Mouse (Mus musculus): ENCODE data around the gene Gm42674. TPM values are rescaled to one million over a fixed set of nuclear protein-coding genes. Genes with fewer than 3 reads are reported as not detected.
A peak's percentile ranks its signal among the peaks of the same experiment; 100 is the strongest.

Gm42674 gene
- polyA plus RNA-seq, 1 experiment = not detected

GRCm38 (mm10) chr3:90644220-90644619, 42.5 kb downstream of the Gm42674 start:
- H3K27me3 ChIP-seq (ENCODE audit: control insufficient read depth, insufficient read depth, low read length, poor library complexity, severe bottlenecking) = no peaks in the 10 kb centered on the region

DNA sequence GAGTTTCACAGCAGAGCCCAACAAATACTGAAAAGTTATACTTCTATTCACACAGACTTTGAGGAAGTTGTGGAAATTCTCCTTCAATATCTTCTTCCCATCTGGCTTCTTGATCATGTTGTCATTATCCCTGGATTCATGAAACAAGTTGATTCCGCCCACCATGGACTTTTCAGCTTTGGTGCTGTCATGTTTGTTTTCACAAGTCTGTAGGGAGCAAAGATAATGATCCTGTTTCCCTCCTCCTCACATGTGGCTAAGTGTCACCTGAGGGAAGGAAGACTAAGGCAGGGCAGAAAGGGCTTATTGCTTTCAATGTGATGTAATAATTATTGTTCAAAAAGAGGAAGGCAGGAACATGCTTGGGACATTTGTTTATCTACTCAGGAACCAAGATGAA, 45.6 kb downstream of the Gm42674 start:
- H3K4me1 ChIP-seq (ENCODE audit: control insufficient read depth, insufficient read depth, low read length) = no peaks in the 10 kb centered on the region
- TF ChIP-seq POLR2A (IDR thresholded peaks at IDR 0.05; ENCODE audit: insufficient read depth, low read length) = no peak
- TF ChIP-seq EP300 (IDR thresholded peaks at IDR 0.05; ENCODE audit: insufficient read depth, low read depth, low read length) = no peak
- TF ChIP-seq CTCF (IDR thresholded peaks at IDR 0.05; ENCODE audit: low read depth, low read length) = no peak
- no peaks in the 10 kb centered on the region for H3K36me3 ChIP-seq (ENCODE audit: control insufficient read depth, insufficient read depth, low read length, poor library complexity, severe bottlenecking)
- no peak overlapping the region for H3K4me3 ChIP-seq (ENCODE audit: low read depth, low read length)
- no peak overlapping the region for H3K9ac ChIP-seq (ENCODE audit: low read depth, poor library complexity, severe bottlenecking)
- H3K27ac ChIP-seq (ENCODE audit: insufficient read depth, low read length) = no peak overlapping the region
- no peaks in the 10 kb centered on the region for H3K27me3 ChIP-seq (ENCODE audit: control insufficient read depth, insufficient read depth, low read length, poor library complexity, severe bottlenecking)
- H3K9me3 ChIP-seq (replicated peaks; ENCODE audit: control insufficient read depth, insufficient read depth, low read length, poor library complexity, severe bottlenecking) = no peaks in the 10 kb centered on the region

More at GRCm38 (mm10) chr3:90644220-90644619, 42.5 kb downstream of the Gm42674 start:
- H3K9me3 ChIP-seq (replicated peaks; ENCODE audit: control insufficient read depth, insufficient read depth, low read length, poor library complexity, severe bottlenecking) = no peaks in the 10 kb centered on the region
- no peak overlapping the region for H3K27ac ChIP-seq (ENCODE audit: insufficient read depth, low read length)
- TF ChIP-seq CTCF (IDR thresholded peaks at IDR 0.05; ENCODE audit: low read depth, low read length) = peak; percentile 73
- TF ChIP-seq POLR2A (IDR thresholded peaks at IDR 0.05; ENCODE audit: insufficient read depth, low read length) = no peak
- TF ChIP-seq EP300 (IDR thresholded peaks at IDR 0.05; ENCODE audit: insufficient read depth, low read depth, low read length) = no peak
- no peaks in the 10 kb centered on the region for H3K4me1 ChIP-seq (ENCODE audit: control insufficient read depth, insufficient read depth, low read length)
- H3K4me3 ChIP-seq (ENCODE audit: low read depth, low read length) = no peak overlapping the region
- no peak overlapping the region for H3K9ac ChIP-seq (ENCODE audit: low read depth, poor library complexity, severe bottlenecking)
- no peaks in the 10 kb centered on the region for H3K36me3 ChIP-seq (ENCODE audit: control insufficient read depth, insufficient read depth, low read length, poor library complexity, severe bottlenecking)

DNA sequence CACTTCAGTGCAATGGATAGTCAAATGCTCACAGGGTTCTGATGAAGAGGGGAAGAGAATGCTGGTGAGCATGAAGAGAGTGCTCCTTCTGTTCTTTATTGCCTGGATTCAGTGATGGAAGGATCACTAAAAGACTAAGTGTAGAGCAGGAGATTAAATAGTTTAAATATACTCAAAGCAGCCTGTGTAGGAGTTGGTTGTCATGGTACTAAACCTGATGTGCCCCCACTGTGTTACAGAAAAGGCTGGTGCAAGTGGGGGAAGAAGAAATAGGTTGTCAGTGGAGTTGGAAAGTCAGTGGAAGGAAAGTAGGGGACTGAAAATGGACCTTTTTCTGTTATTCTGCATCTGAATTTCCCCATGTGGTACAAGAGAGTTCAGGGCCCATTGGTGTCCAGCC, 47.3 kb downstream of the Gm42674 start:
- no peaks in the 10 kb centered on the region for H3K9me3 ChIP-seq (replicated peaks; ENCODE audit: control insufficient read depth, insufficient read depth, low read length, poor library complexity, severe bottlenecking)
- H3K9ac ChIP-seq (ENCODE audit: low read depth, poor library complexity, severe bottlenecking) = no peak overlapping the region
- H3K36me3 ChIP-seq (ENCODE audit: control insufficient read depth, insufficient read depth, low read length, poor library complexity, severe bottlenecking) = no peaks in the 10 kb centered on the region
- no peak overlapping the region for H3K4me3 ChIP-seq (ENCODE audit: low read depth, low read length)
- H3K27ac ChIP-seq (ENCODE audit: insufficient read depth, low read length) = no peak overlapping the region
- H3K4me1 ChIP-seq (ENCODE audit: control insufficient read depth, insufficient read depth, low read length) = no peaks in the 10 kb centered on the region
- H3K27me3 ChIP-seq (ENCODE audit: control insufficient read depth, insufficient read depth, low read length, poor library complexity, severe bottlenecking) = no peaks in the 10 kb centered on the region
- TF ChIP-seq CTCF (IDR thresholded peaks at IDR 0.05; ENCODE audit: low read depth, low read length) (no peak), EP300 (IDR thresholded peaks at IDR 0.05; ENCODE audit: insufficient read depth, low read depth, low read length) (no peak), POLR2A (IDR thresholded peaks at IDR 0.05; ENCODE audit: insufficient read depth, low read length) (no peak)

DNA sequence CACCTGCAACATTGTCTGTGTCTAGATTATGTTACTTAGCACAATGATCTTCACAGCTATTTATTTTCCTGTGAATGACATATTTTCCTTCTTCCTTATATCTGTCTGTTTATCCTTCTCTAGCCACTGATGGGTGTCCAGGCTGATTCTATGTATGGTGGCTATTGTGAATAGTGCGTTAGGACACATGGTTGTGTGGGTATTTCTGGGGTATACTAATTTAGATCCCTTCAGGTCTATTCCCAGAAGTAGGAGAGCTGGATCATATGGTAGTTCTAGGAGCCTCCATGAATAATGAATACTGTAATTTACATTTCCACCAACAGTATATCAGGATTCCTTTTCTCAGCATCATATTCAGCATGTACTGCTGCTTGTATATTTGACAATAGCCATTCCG, 48.1 kb downstream of the Gm42674 start:
- Histone ChIP-seq H3K4me1 (ENCODE audit: control insufficient read depth, insufficient read depth, low read length) (no peaks in the 10 kb centered on the region), H3K9me3 (replicated peaks; ENCODE audit: control insufficient read depth, insufficient read depth, low read length, poor library complexity, severe bottlenecking) (no peaks in the 10 kb centered on the region), H3K4me3 (ENCODE audit: low read depth, low read length) (no peak overlapping the region), H3K27ac (ENCODE audit: insufficient read depth, low read length) (no peak overlapping the region), H3K27me3 (ENCODE audit: control insufficient read depth, insufficient read depth, low read length, poor library complexity, severe bottlenecking) (no peaks in the 10 kb centered on the region), H3K36me3 (ENCODE audit: control insufficient read depth, insufficient read depth, low read length, poor library complexity, severe bottlenecking) (no peaks in the 10 kb centered on the region), H3K9ac (ENCODE audit: low read depth, poor library complexity, severe bottlenecking) (no peak overlapping the region)
- TF ChIP-seq POLR2A (IDR thresholded peaks at IDR 0.05; ENCODE audit: insufficient read depth, low read length) = no peak
- TF ChIP-seq EP300 (IDR thresholded peaks at IDR 0.05; ENCODE audit: insufficient read depth, low read depth, low read length) = no peak
- TF ChIP-seq CTCF (IDR thresholded peaks at IDR 0.05; ENCODE audit: low read depth, low read length) = no peak

DNA sequence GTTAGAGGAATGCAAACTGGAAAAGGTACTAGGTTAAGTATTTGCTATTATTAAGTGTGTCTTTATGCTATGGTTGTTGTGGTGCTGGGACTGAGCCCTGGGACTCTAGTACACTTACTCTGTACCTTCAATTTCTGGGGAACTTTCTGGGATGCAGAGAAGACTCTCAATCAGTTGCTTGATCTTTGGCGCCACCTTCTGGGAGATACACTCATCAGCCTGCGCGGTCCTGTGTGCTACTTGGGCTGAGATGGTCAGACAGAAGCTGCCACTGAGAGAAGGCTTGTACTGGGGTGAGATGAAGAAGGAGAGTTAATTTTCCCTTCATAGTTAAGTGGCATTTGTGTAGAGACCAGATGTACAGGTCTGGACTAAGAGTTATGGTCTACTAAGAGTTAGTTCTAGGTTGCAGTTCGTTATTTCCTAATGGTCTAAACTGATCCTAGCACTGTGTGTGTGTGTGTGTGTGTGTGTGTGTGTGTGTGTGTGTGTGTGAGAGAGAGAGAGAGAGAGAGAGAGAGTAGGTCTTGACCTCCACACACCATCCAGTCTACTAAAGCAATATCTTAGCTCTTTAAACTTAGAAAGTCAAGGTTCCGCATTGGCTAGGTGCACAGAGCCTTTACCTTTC, 51.3 kb downstream of the Gm42674 start:
- H3K36me3 ChIP-seq (ENCODE audit: control insufficient read depth, insufficient read depth, low read length, poor library complexity, severe bottlenecking) = no peaks in the 10 kb centered on the region
- H3K27ac ChIP-seq (ENCODE audit: insufficient read depth, low read length) = no peak overlapping the region
- no peak overlapping the region for H3K9ac ChIP-seq (ENCODE audit: low read depth, poor library complexity, severe bottlenecking)
- no peaks in the 10 kb centered on the region for H3K4me1 ChIP-seq (ENCODE audit: control insufficient read depth, insufficient read depth, low read length)
- H3K9me3 ChIP-seq (replicated peaks; ENCODE audit: control insufficient read depth, insufficient read depth, low read length, poor library complexity, severe bottlenecking) = no peaks in the 10 kb centered on the region
- H3K27me3 ChIP-seq (ENCODE audit: control insufficient read depth, insufficient read depth, low read length, poor library complexity, severe bottlenecking) = no peaks in the 10 kb centered on the region
- TF ChIP-seq POLR2A (IDR thresholded peaks at IDR 0.05; ENCODE audit: insufficient read depth, low read length) = no peak
- no peak for TF ChIP-seq EP300 (IDR thresholded peaks at IDR 0.05; ENCODE audit: insufficient read depth, low read depth, low read length)
- peak; percentile 75 for TF ChIP-seq CTCF (IDR thresholded peaks at IDR 0.05; ENCODE audit: low read depth, low read length)
- no peak overlapping the region for H3K4me3 ChIP-seq (ENCODE audit: low read depth, low read length)

- Histone ChIP-seq H3K4me1 (ENCODE audit: control insufficient read depth, insufficient read depth, low read length) (no peaks in the 10 kb centered on the region), H3K27ac (ENCODE audit: insufficient read depth, low read length) (no peak within 1 kb of the TSS), H3K36me3 (ENCODE audit: control insufficient read depth, insufficient read depth, low read length, poor library complexity, severe bottlenecking) (no peaks in the 10 kb centered on the region), H3K9ac (ENCODE audit: low read depth, poor library complexity, severe bottlenecking) (no peak within 1 kb of the TSS), H3K4me3 (ENCODE audit: low read depth, low read length) (no peak within 1 kb of the TSS), H3K9me3 (replicated peaks; ENCODE audit: control insufficient read depth, insufficient read depth, low read length, poor library complexity, severe bottlenecking) (no peaks in the 10 kb centered on the region), H3K27me3 (ENCODE audit: control insufficient read depth, insufficient read depth, low read length, poor library complexity, severe bottlenecking) (no peaks in the 10 kb centered on the region)
- no peak for TF ChIP-seq POLR2A (IDR thresholded peaks at IDR 0.05; ENCODE audit: insufficient read depth, low read length)
- no peak for TF ChIP-seq CTCF (IDR thresholded peaks at IDR 0.05; ENCODE audit: low read depth, low read length)
- no peak for TF ChIP-seq EP300 (IDR thresholded peaks at IDR 0.05; ENCODE audit: insufficient read depth, low read depth, low read length)
These were observed 52.0 kb downstream of the Gm42674 start, which contains the start of gene S100a7a for GRCm38 (mm10) chr3:90653717-90654116. Gene S100a7a (plus strand): TSS chr3:90654017.

Other genes with a start within 250 kb of the Gm42674 start
- 11.0 and 12.5 TPM in 2 replicates for gene Slc27a3, start 212.0 kb upstream of the Gm42674 start, polyA plus RNA-seq (2011; ENCODE audit: insufficient read depth, insufficient read length, low read depth, missing spikeins)
- 68.6 and 71.0 TPM in 2 replicates for gene Ints3, start 168.3 kb upstream of the Gm42674 start, polyA plus RNA-seq (2011; ENCODE audit: insufficient read depth, insufficient read length, low read depth, missing spikeins)
- gene Npr1, start 136.0 kb upstream of the Gm42674 start, polyA plus RNA-seq (2011; ENCODE audit: insufficient read depth, insufficient read length, low read depth, missing spikeins) = 10.8 and 13.6 TPM in 2 replicates
- 211 and 233 TPM in 2 replicates for gene Ilf2, start 125.8 kb upstream of the Gm42674 start, polyA plus RNA-seq (2011; ENCODE audit: insufficient read depth, insufficient read length, low read depth, missing spikeins)
- 63.9 and 65.1 TPM in 2 replicates for gene Snapin, start 110.9 kb upstream of the Gm42674 start, polyA plus RNA-seq (2011; ENCODE audit: insufficient read depth, insufficient read length, low read depth, missing spikeins)
- gene Chtop, start 92.4 kb upstream of the Gm42674 start, polyA plus RNA-seq (2011; ENCODE audit: insufficient read depth, insufficient read length, low read depth, missing spikeins) = 124 and 130 TPM in 2 replicates
- 46.3 and 50.4 TPM in 2 replicates for gene S100a1, start 87.5 kb upstream of the Gm42674 start, polyA plus RNA-seq (2011; ENCODE audit: insufficient read depth, insufficient read length, low read depth, missing spikeins)
- 71.4 and 73.2 TPM in 2 replicates for gene S100a13, start 87.5 kb upstream of the Gm42674 start, polyA plus RNA-seq (2011; ENCODE audit: insufficient read depth, insufficient read length, low read depth, missing spikeins)
- 0.88 and 1.9 TPM in 2 replicates for gene S100a14, start 75.0 kb upstream of the Gm42674 start, polyA plus RNA-seq (2011; ENCODE audit: insufficient read depth, insufficient read length, low read depth, missing spikeins)
- gene S100a16, start 64.7 kb upstream of the Gm42674 start, polyA plus RNA-seq (2011; ENCODE audit: insufficient read depth, insufficient read length, low read depth, missing spikeins) = 2.0 and 3.1 TPM in 2 replicates
- gene S100a3, start 41.3 kb upstream of the Gm42674 start, polyA plus RNA-seq (2011; ENCODE audit: insufficient read depth, insufficient read length, low read depth, missing spikeins) = 1.5 and 2.5 TPM in 2 replicates
- not detected in 2 replicates for gene S100a2, start 11.7 kb upstream of the Gm42674 start, polyA plus RNA-seq (2011; ENCODE audit: insufficient read depth, insufficient read length, low read depth, missing spikeins)
- gene S100a4, start 1.9 kb downstream of the Gm42674 start, polyA plus RNA-seq (2011; ENCODE audit: insufficient read depth, insufficient read length, low read depth, missing spikeins) = 11.0 and 15.5 TPM in 2 replicates
- gene S100a5, start 6.6 kb downstream of the Gm42674 start, polyA plus RNA-seq (2011; ENCODE audit: insufficient read depth, insufficient read length, low read depth, missing spikeins) = not detected in 2 replicates
- 516 and 526 TPM in 2 replicates for gene S100a6, start 11.0 kb downstream of the Gm42674 start, polyA plus RNA-seq (2011; ENCODE audit: insufficient read depth, insufficient read length, low read depth, missing spikeins)
- 0.79 TPM in 1 of 2 replicates, not detected in the other for gene S100a7a, start 52.1 kb downstream of the Gm42674 start, polyA plus RNA-seq (2011; ENCODE audit: insufficient read depth, insufficient read length, low read depth, missing spikeins)
- not detected in 2 replicates for gene S100a8, start 67.1 kb downstream of the Gm42674 start, polyA plus RNA-seq (2011; ENCODE audit: insufficient read depth, insufficient read length, low read depth, missing spikeins)
- gene S100a9, start 93.8 kb downstream of the Gm42674 start, polyA plus RNA-seq (2011; ENCODE audit: insufficient read depth, insufficient read length, low read depth, missing spikeins) = not detected in 2 replicates
- gene Pglyrp4, start 125.0 kb downstream of the Gm42674 start, polyA plus RNA-seq (2011; ENCODE audit: insufficient read depth, insufficient read length, low read depth, missing spikeins) = not detected in 2 replicates
- not detected in 2 replicates for gene Gm5849, start 176.0 kb downstream of the Gm42674 start, polyA plus RNA-seq (2011; ENCODE audit: insufficient read depth, insufficient read length, low read depth, missing spikeins)

All from ES-Bruce4 (cell line).